Comparison of ENCODE assay signal across 24 mouse cellular contexts in the genomic region with DNA sequence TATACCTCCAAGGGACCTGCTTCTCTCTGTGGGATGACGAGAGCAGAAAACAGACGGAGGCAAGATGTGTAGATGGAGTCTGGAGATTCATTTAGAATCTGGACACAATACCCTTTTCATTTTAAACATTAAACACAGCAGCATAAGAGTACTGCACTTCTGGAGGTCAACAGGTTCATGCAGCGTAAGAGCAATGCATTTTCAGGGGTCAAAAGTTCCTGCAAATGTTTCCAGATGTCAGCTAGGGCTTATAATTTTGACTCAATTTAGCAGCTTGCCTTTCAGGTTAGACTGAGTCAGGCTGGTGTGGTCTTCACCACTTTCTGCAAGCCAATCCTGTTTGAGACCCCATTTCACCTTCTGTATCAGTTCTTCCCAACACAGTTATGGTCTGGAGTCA.
"Had no signal": no experiment of that assay in that cellular context is flagged by ENCODE, and none has a peak within 500 bp of the region (broad histone marks: within the 10 kb centered on the region; RNA-seq: fewer than 3 reads in every experiment).

No protein-coding gene starts in this region.

- H3K36me3 ChIP-seq: heart, embryonic 12.5 days; hindbrain, embryonic 10.5 days; hindbrain, embryonic 12.5 days; kidney, embryonic 15.5 days; limb, embryonic 13.5 days; limb, embryonic 15.5 days; liver, embryonic 12.5 days had no signal

- H3K9me3 ChIP-seq: heart, embryonic 12.5 days; hindbrain, embryonic 10.5 days; hindbrain, embryonic 12.5 days; kidney, embryonic 15.5 days; limb, embryonic 13.5 days; limb, embryonic 15.5 days; liver, embryonic 12.5 days had no signal

- DNase-seq: gastrocnemius, postnatal 14 days; gastrocnemius, postnatal 36 days; heart, adult 11 months; heart, adult 2 months; heart, postnatal 10 days; heart, postnatal 4 days; kidney, adult 18-20 months; kidney, adult 8-10 months; kidney, postnatal 14 days; kidney, postnatal 36 days; layer of hippocampus, adult 9-11 months; layer of hippocampus, postnatal 36 days; left cerebral cortex, postnatal 4 days had no signal

- H3K27ac ChIP-seq: heart, adult 2 months; hindbrain, embryonic 10.5 days; hindbrain, embryonic 12.5 days; hindbrain, embryonic 14.5 days; hindbrain, postnatal 0 days; kidney, embryonic 15.5 days; kidney, postnatal 0 days; limb, embryonic 13.5 days; limb, embryonic 15.5 days; liver, embryonic 12.5 days; liver, embryonic 14.5 days had no signal

- H3K27me3 ChIP-seq: heart, embryonic 12.5 days; hindbrain, embryonic 12.5 days; kidney, embryonic 15.5 days; limb, embryonic 13.5 days; limb, embryonic 15.5 days; liver, embryonic 12.5 days had no signal

- H3K4me1 ChIP-seq: heart, embryonic 12.5 days; hindbrain, embryonic 12.5 days; kidney, embryonic 15.5 days; limb, embryonic 15.5 days; liver, embryonic 12.5 days had no signal

- H3K4me3 ChIP-seq: heart, adult 2 months; heart, embryonic 12.5 days; hindbrain, embryonic 10.5 days; hindbrain, embryonic 12.5 days; kidney, embryonic 15.5 days; limb, embryonic 13.5 days; limb, embryonic 15.5 days; liver, embryonic 12.5 days had no signal
